In genomic region chr12:40199795-40200402, GRCm38 (mm10) we compare ENCODE assay signal across 7 mouse cellular contexts. TPM values are rescaled to one million over a fixed set of nuclear protein-coding genes. Genes with fewer than 3 reads are reported as not detected.
A peak's percentile ranks its signal among the peaks of the same experiment; 100 is the strongest.
DNase-seq lines count a peak whose midpoint lies in the region; ATAC-seq lines count a peak whose summit lies in the region.

No protein-coding gene starts in this region.

- peak; percentile 82 to 88 for ATAC-seq in hematopoietic stem cell, adult 5-6 weeks (replicated peaks in 1 of 2; ENCODE audit: insufficient read depth in 1 of 2, low FRiP score in 2 of 2, low TSS enrichment in 1 of 2, low read depth in 1 of 2, poor library complexity in 2 of 2, severe bottlenecking in 2 of 2)

- DNase-seq in NIH3T3 (ENCODE audit: low read depth): peak; percentile 75
- DNase-seq in cerebellum, adult 18-20 months: peak; percentile 68 to 71
- DNase-seq in frontal cortex, postnatal 10 days (ENCODE audit: low spot score in 2 of 2): peak; percentile 34 to 64
- DNase-seq in layer of hippocampus, adult 9-11 months: peak; percentile 69
- DNase-seq in lung, postnatal 36 days: peak; percentile 85
- DNase-seq in right cerebral cortex, postnatal 10 days (ENCODE audit: low spot score in 2 of 2): peak; percentile 81 to 82

RNA-seq across cellular contexts. Expression of gene Lsmem1, which starts 0.6 kb away (rescaled TPM):
- 1.3 and 1.5 TPM in 2 replicates for total RNA-seq in hematopoietic stem cell, adult 5-6 weeks (2017)

RNA-seq across cellular contexts. Expression of gene Ifrd1, which starts 48.4 kb away (rescaled TPM):
- total RNA-seq in hematopoietic stem cell, adult 5-6 weeks (2017): 161 and 171 TPM in 2 replicates

Comparison
In these comparisons a context has a peak if more than half of its experiments do, and no peak if none do; other contexts are left out.
1. Peak in every context shown above with its lines: DNase-seq and ATAC-seq.